10 mouse cellular contexts compared by ENCODE assay signal in the genomic region with DNA sequence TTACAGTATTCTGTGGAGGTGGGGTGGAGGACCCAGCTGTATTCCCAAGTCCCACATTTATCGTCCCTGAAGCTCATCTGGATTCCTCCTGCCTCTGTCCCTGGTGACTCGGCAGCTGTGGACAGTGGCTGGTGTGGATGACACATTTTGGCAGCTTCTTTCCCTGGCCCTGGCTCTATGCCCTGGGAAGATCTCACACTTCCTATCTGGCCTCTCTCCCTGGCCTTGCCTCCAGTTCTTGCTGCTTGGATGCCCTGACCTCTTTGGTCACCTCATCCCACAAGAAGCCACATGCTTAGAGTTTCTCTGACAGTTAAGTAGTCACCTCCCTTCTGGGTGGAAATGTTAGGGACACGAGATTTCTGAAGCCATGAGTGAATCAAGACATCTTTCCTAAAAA. TPM values are rescaled to one million over a fixed set of nuclear protein-coding genes. Genes with fewer than 3 reads are reported as not detected.
DNase-seq lines count a peak whose midpoint lies in the region; ATAC-seq and TF ChIP-seq lines count a peak whose summit lies in the region.
"Had no signal": no experiment of that assay in that cellular context is flagged by ENCODE, and none has a peak within 500 bp of the region (broad histone marks: within the 10 kb centered on the region; RNA-seq: fewer than 3 reads in every experiment).

No protein-coding gene starts in this region.

- intact Hi-C loops in heart, postnatal 14 days (cut with DNase I): no loop called here

- no peaks in the 10 kb centered on the region for H3K27me3 ChIP-seq in heart, embryonic 10.5 days (ENCODE audit: insufficient read depth, poor library complexity, severe bottlenecking)
- no peaks in the 10 kb centered on the region for H3K27me3 ChIP-seq in stomach, embryonic 14.5 days (ENCODE audit: control insufficient read depth, insufficient read depth, low read length)
- H3K27me3 ChIP-seq in stomach, postnatal 0 days (ENCODE audit: control insufficient read depth, insufficient read depth, low read length): no peaks in the 10 kb centered on the region
- H3K27me3 ChIP-seq in hindbrain, embryonic 11.5 days (ENCODE audit: control insufficient read depth, insufficient read depth, low read length): no peaks in the 10 kb centered on the region

- DNase-seq in heart, adult 18-20 months: peak; percentile 64 to 82
- DNase-seq in heart, embryonic 10.5 days (ENCODE audit: low spot score): no peak
- no peak for DNase-seq in stomach, postnatal 0 days (ENCODE audit: low spot score)
- DNase-seq in heart, postnatal 14 days: peak; percentile 67 to 77
- DNase-seq in skeletal muscle tissue, adult 2 months (ENCODE audit: low read depth, low spot score): peak; percentile 86
- no peak for DNase-seq in hindbrain, embryonic 11.5 days (ENCODE audit: low spot score)
- DNase-seq: midbrain, embryonic 14.5 days; right cerebral cortex, postnatal 25 days had no signal

- no peaks in the 10 kb centered on the region for H3K4me1 ChIP-seq in heart, embryonic 10.5 days
- 0 out of 2 replicates have a peak, but pooled peaks cover 3% of the 10 kb centered on the region for H3K4me1 ChIP-seq in stomach, embryonic 14.5 days (ENCODE audit: control insufficient read depth, insufficient read depth, low read length)
- no peaks in the 10 kb centered on the region for H3K4me1 ChIP-seq in stomach, postnatal 0 days (replicated peaks; ENCODE audit: control insufficient read depth, insufficient read depth)
- H3K4me1 ChIP-seq in hindbrain, embryonic 11.5 days (replicated peaks; ENCODE audit: control insufficient read depth, insufficient read depth, low read length): no peaks in the 10 kb centered on the region

- no peak overlapping the region for H3K27ac ChIP-seq in heart, embryonic 10.5 days
- H3K27ac ChIP-seq in stomach, embryonic 14.5 days (ENCODE audit: low read length): no peak overlapping the region
- H3K27ac ChIP-seq in stomach, postnatal 0 days (replicated peaks): no peak overlapping the region
- H3K27ac ChIP-seq in hindbrain, embryonic 11.5 days (ENCODE audit: low read depth, low read length): no peak overlapping the region

- TF ChIP-seq CTCF in stomach, postnatal 0 days (IDR thresholded peaks at IDR 0.05; ENCODE audit: low read depth): no peak

- ATAC-seq in stomach, embryonic 14.5 days (ENCODE audit: insufficient number of reproducible peaks, insufficient read depth, low FRiP score, low read depth): 0 out of 2 replicates have a peak, but pooled peaks have one; percentile 18
- ATAC-seq in stomach, postnatal 0 days (ENCODE audit: low FRiP score, low TSS enrichment): no peak
- no peak for ATAC-seq in hindbrain, embryonic 11.5 days (ENCODE audit: low FRiP score)
- no peak for ATAC-seq in megakaryocyte, adult 5-6 weeks (ENCODE audit: poor library complexity, severe bottlenecking)

- H3K4me2 ChIP-seq in stomach, embryonic 14.5 days (replicated peaks; ENCODE audit: low read depth, low read length): no peak overlapping the region
- H3K4me2 ChIP-seq in stomach, postnatal 0 days (replicated peaks; ENCODE audit: low read depth): no peak overlapping the region
- H3K4me2 ChIP-seq in hindbrain, embryonic 11.5 days (replicated peaks; ENCODE audit: low read depth, low read length): no peak overlapping the region

- H3K9me3 ChIP-seq in heart, embryonic 10.5 days: no peaks in the 10 kb centered on the region
- no peaks in the 10 kb centered on the region for H3K9me3 ChIP-seq in stomach, embryonic 14.5 days (ENCODE audit: control insufficient read depth, low read depth, low read length)
- H3K9me3 ChIP-seq in stomach, postnatal 0 days (ENCODE audit: control insufficient read depth, low read length): no peaks in the 10 kb centered on the region
- H3K9me3 ChIP-seq in hindbrain, embryonic 11.5 days (ENCODE audit: control insufficient read depth, low read length): no peaks in the 10 kb centered on the region

- no peak overlapping the region for H3K4me3 ChIP-seq in heart, embryonic 10.5 days
- no peak overlapping the region for H3K4me3 ChIP-seq in stomach, embryonic 14.5 days (ENCODE audit: low read depth, low read length)
- H3K4me3 ChIP-seq in stomach, postnatal 0 days (ENCODE audit: low read depth, low read length): no peak overlapping the region
- H3K4me3 ChIP-seq in hindbrain, embryonic 11.5 days (ENCODE audit: low read depth, low read length): no peak overlapping the region

- WGBS in heart, embryonic 10.5 days: 63% methylated on average over 3 of the region's 3 CpGs
- WGBS in stomach, embryonic 14.5 days: 63% methylated on average over 3 of the region's 3 CpGs
- WGBS in stomach, postnatal 0 days: 38% methylated on average over 3 of the region's 3 CpGs
- 81% methylated on average over 3 of the region's 3 CpGs for WGBS in hindbrain, embryonic 11.5 days

- no peak overlapping the region for H3K9ac ChIP-seq in stomach, embryonic 14.5 days (replicated peaks; ENCODE audit: low read depth, low read length)
- H3K9ac ChIP-seq in stomach, postnatal 0 days (ENCODE audit: low read length): no peak overlapping the region
- H3K9ac ChIP-seq in hindbrain, embryonic 11.5 days (ENCODE audit: low read depth, low read length): no peak overlapping the region

- H3K36me3 ChIP-seq in heart, embryonic 10.5 days: no peaks in the 10 kb centered on the region
- H3K36me3 ChIP-seq in stomach, embryonic 14.5 days (ENCODE audit: control insufficient read depth, insufficient read depth, low read length): no peaks in the 10 kb centered on the region
- H3K36me3 ChIP-seq in stomach, postnatal 0 days (ENCODE audit: control insufficient read depth, insufficient read depth, low read length): no peaks in the 10 kb centered on the region
- H3K36me3 ChIP-seq in hindbrain, embryonic 11.5 days (ENCODE audit: control insufficient read depth, insufficient read depth, low read length): no peaks in the 10 kb centered on the region

- no peak for TF ChIP-seq EP300 in stomach, postnatal 0 days (optimal IDR thresholded peaks at IDR 0.05)

RNA-seq across cellular contexts. Expression of gene Adamtsl3, which starts 35.9 kb away (rescaled TPM):
- 1 to 10 TPM; 6.0 to 6.4 TPM for total RNA-seq in heart, adult 18-20 months (2021)
- 0.06 and 0.22 TPM in 2 replicates for polyA plus RNA-seq in heart, embryonic 10.5 days (2016; fragmentation: Nextera tagmentation; extraction: Ambion mirVana)
- polyA plus RNA-seq in stomach, embryonic 14.5 days (2014; fragmentation: Nextera tagmentation; extraction: Ambion mirVana): 1.1 and 1.5 TPM in 2 replicates
- polyA plus RNA-seq in stomach, postnatal 0 days (2015; fragmentation: Nextera tagmentation; extraction: Ambion mirVana): 2.2 and 2.3 TPM in 2 replicates
- total RNA-seq in heart, postnatal 14 days (2021): 1 to 10 TPM; 8.4 to 9.9 TPM
- polyA plus RNA-seq in hindbrain, embryonic 11.5 days (2014; fragmentation: Nextera tagmentation; extraction: Ambion mirVana): 0.15 and 0.66 TPM in 2 replicates
- total RNA-seq in megakaryocyte, adult 5-6 weeks (2015): 0.11 and 0.18 TPM in 2 replicates
- 0.15 and 0.16 TPM in 2 replicates for total RNA-seq in megakaryocyte, adult 5-6 weeks (2017)

Comparison
In these comparisons a context has a peak if more than half of its experiments do, and no peak if none do; other contexts are left out.
1. DNase-seq: peak in heart, adult 18-20 months (2 of 2), heart, postnatal 14 days (2 of 2) and skeletal muscle tissue, adult 2 months (single experiment); none in heart, embryonic 10.5 days (single experiment), stomach, postnatal 0 days (single experiment) and hindbrain, embryonic 11.5 days (single experiment).